Mouse (Mus musculus): Measurements from ENCODE around the gene Abo. TPM values are rescaled to one million over a fixed set of nuclear protein-coding genes. Genes with fewer than 3 reads are reported as not detected.
A peak's percentile ranks its signal among the peaks of the same experiment; 100 is the strongest.
"Not testable (repeated sequence)": the region's sequence is repeated elsewhere in the genome, so short reads cannot be mapped to it uniquely, and the experiment has no call there.

Gene Abo
- polyA plus RNA-seq, 1 experiment from 2014 or later, result not detected

GRCm38 (mm10) chr2:26905936-26906335 is 41.2 kb upstream of the Abo start:
- Histone ChIP-seq H3K4me2 (no peak overlapping the region), H3K27me3 (no peaks in the 10 kb centered on the region), H3K27ac (replicated peaks) (no peak overlapping the region), H3K36me3 (peaks cover 45% of the 10 kb centered on the region), H3K9me3 (no peaks in the 10 kb centered on the region), H3K9ac (no peak overlapping the region), H3K4me3 (no peak overlapping the region), H3K4me1 (replicated peaks) (peaks cover 55% of the 10 kb centered on the region)
- 93% methylated on average over 2 of the region's 2 CpGs for WGBS
- no peak for ATAC-seq (ENCODE audit: low read depth)

DNA sequence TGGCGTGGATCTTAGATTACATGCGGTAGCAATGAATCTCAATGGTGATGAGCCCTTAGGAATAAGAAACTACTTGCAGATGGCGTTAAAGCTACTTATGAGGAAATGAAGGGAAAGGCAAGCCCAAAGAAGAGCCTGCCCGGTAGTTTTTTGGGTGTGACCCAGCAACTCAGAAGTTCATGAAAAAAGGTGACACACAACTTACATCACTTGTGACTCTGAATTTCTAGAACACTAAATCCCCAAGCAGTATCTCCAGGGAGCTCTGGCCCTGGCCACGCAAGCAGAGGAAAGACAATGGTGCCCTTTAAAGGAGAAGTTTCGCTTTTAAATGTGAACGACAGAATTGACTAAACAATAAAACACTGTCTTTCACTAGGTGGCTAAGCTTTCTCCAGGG is 38.5 kb upstream of the Abo start:
- ATAC-seq (ENCODE audit: low read depth), result no peak
- H3K27me3 ChIP-seq, result no peaks in the 10 kb centered on the region
- peak overlapping the region; percentile 90 for H3K4me3 ChIP-seq
- H3K4me1 ChIP-seq (replicated peaks), result peaks cover 43% of the 10 kb centered on the region
- 10% methylated on average over 7 of the region's 7 CpGs for WGBS
- H3K9me3 ChIP-seq, result no peaks in the 10 kb centered on the region
- peaks cover 59% of the 10 kb centered on the region for H3K36me3 ChIP-seq
- H3K9ac ChIP-seq, result peak overlapping the region; percentile 74
- peak overlapping the region; percentile 90 for H3K27ac ChIP-seq (replicated peaks)
- H3K4me2 ChIP-seq, result peak overlapping the region; percentile 86

DNA sequence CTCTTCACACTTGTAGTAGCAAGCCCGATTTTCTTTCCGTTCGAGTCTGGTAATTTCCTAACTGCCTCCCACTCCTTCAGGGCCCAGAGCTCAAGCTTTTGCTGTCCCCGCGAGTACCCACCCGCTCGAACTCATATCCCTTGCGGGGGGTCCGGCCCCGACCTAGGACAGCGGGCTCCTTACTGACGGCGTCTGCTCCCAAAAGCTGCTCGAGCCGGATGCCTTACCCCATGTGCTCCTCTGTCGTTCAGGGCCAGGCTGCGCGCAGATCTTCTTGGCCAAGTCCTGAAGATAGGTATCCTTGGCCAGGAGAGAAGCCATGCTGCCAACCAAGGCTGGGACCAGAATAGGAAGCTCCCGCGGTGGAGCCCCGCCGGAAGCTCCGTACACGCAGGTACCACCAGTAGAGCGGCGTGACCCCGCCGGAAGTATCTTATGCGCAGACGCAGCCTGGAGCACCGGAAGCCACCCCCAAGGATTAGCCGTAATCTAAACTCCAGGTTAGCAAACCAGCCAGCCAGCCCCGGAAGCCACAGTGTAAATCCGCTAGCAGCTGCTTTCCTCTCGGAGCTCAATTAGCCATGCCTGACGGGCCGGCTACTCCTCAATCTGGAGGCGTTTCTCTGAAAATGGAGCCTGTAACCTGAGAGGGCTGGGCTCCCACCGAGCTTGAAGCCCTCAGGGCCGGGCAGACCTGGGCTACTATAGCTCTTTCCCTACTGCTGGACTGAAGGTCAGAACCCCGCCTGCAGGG is 37.9 kb upstream of the Abo start, which contains the start of gene Surf6:
Gene Surf6 (minus strand): TSS at position 413 of the 754 bp plus-strand sequence.
- H3K36me3 ChIP-seq, result peaks cover 59% of the 10 kb centered on the region
- peak within 1 kb of the TSS; percentile 90 for H3K27ac ChIP-seq (replicated peaks)
- H3K27me3 ChIP-seq, result no peaks in the 10 kb centered on the region
- under 1% methylated on average over 41 of the region's 41 CpGs for WGBS
- peak within 1 kb of the TSS; percentile 74 for H3K9ac ChIP-seq
- H3K4me1 ChIP-seq (replicated peaks), result peaks cover 36% of the 10 kb centered on the region
- peak within 1 kb of the TSS; percentile 86 for H3K4me2 ChIP-seq
- H3K9me3 ChIP-seq, result no peaks in the 10 kb centered on the region
- H3K4me3 ChIP-seq, result peak within 1 kb of the TSS; percentile 90
- ATAC-seq (ENCODE audit: low read depth), result peak; percentile 96

DNA sequence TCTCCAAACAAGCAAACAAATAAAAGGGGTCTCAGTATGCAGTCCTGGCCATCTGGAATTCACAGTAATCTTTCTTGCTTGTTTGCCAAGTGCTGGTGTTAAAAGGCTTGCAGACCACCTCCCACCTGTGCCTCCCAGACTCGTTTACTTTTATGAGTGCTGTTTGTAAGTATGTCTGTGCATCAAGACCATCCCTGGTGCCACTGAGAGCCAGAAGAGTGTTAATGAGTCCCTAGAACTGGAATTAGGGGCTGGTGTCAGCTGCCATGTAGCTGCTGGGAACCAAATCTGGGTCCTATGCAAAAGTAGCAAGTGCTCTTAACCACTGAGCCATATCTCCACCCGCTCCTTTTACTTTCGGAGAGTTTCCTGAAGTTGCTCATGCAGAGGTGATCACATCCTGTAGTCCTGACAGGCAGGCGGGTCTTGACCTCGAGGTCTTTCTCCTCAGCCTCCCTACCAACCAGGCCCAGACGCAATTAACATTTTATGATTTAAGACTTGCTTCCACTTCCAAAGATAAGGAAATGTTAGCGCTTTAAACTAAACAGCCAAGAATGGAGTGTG is 37.1 kb upstream of the Abo start:
- H3K27ac ChIP-seq (replicated peaks), result no peak overlapping the region
- whole genome bisulfite sequencing, result 13% methylated on average over 7 of the region's 7 CpGs
- peaks cover 29% of the 10 kb centered on the region for H3K4me1 ChIP-seq (replicated peaks)
- peak overlapping the region; percentile 90 for H3K4me3 ChIP-seq
- H3K9ac ChIP-seq, result peak overlapping the region; percentile 74
- ATAC-seq (ENCODE audit: low read depth), result no peak
- H3K4me2 ChIP-seq, result peak overlapping the region; percentile 86
- H3K27me3 ChIP-seq, result no peaks in the 10 kb centered on the region
- H3K36me3 ChIP-seq, result peaks cover 59% of the 10 kb centered on the region
- H3K9me3 ChIP-seq, result no peaks in the 10 kb centered on the region

DNA sequence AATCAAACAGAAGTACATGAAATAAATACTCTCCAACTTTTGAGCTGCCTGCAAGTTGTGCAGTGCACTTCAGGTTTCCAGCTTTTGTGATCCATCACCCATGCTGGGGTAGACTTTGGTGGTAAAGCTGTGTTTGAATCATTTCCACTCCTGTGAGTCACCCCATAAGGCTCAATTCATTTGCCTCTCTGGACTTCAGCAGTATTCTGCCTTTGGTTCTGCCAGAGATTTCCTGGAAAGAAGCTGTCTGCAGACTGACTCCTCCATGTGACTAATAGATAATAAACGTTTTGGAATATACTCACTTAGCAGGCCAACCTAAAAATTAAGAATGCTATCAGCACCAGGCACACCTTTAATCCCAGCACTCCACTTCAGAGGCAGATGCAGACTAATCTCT is 36.0 kb upstream of the Abo start:
- H3K27me3 ChIP-seq, result no peaks in the 10 kb centered on the region
- 70% methylated on average over 1 of the region's 1 CpGs for WGBS
- H3K4me3 ChIP-seq, result no peak overlapping the region
- no peak for ATAC-seq (ENCODE audit: low read depth)
- peaks cover 29% of the 10 kb centered on the region for H3K4me1 ChIP-seq (replicated peaks)
- no peak overlapping the region for H3K9ac ChIP-seq
- no peak overlapping the region for H3K27ac ChIP-seq (replicated peaks)
- no peak overlapping the region for H3K4me2 ChIP-seq
- H3K36me3 ChIP-seq, result peaks cover 59% of the 10 kb centered on the region
- H3K9me3 ChIP-seq, result no peaks in the 10 kb centered on the region

DNA sequence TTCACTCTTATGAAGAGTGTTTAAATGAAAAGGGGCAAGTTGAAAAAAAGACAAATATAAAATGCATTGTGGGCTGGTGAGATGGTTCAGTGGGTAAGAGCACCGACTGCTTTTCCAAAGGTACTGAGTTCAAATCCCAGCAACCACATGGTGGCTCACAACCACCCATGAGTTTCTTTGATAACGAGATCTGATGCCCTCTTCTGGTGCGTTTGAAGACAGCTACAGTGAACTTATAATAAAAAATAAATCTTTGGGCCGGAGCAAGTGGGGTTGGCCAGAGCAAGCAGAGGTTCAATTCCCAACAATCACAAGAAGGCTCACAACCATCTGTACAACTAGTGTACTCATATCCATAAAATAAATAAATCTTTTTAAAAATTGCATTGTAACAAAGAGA is 31.1 kb upstream of the Abo start:
- no peak overlapping the region for H3K4me3 ChIP-seq
- no peak for ATAC-seq (ENCODE audit: low read depth)
- H3K27ac ChIP-seq (replicated peaks), result no peak overlapping the region
- no peaks in the 10 kb centered on the region for H3K9me3 ChIP-seq
- no peaks in the 10 kb centered on the region for H3K27me3 ChIP-seq
- H3K4me1 ChIP-seq (replicated peaks), result peaks cover 4% of the 10 kb centered on the region; the same call in 1 of the 2 replicates
- 91% methylated on average over 4 of the region's 4 CpGs for WGBS
- no peak overlapping the region for H3K9ac ChIP-seq
- H3K4me2 ChIP-seq, result no peak overlapping the region
- peaks cover 86% of the 10 kb centered on the region for H3K36me3 ChIP-seq

DNA sequence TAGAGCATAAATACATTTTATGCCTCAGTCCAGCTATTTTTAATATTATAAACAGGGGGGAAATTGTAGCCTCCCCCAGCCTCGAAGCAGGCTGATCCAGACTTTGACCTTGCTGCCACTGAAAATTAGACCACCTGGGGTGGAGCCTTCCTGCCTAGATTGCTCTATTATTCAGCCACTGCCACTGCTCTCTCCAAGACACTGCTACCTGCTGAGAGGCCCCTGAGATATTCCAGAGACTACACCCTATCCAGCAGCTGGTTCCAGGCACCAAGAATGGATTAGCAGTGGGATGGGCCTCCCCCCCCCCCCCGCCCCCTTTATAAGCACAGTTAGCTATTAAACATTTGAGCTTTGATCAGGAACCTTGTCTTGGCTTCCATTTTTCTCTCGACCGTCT is 21.4 kb upstream of the Abo start:
- H3K27me3 ChIP-seq; H3K4me2 ChIP-seq; H3K9ac ChIP-seq; H3K4me3 ChIP-seq; H3K27ac ChIP-seq (replicated peaks); ATAC-seq (ENCODE audit: low read depth); H3K4me1 ChIP-seq (replicated peaks): not testable (repeated sequence)
- H3K36me3 ChIP-seq, result peaks cover 27% of the 10 kb centered on the region
- peaks cover 13% of the 10 kb centered on the region for H3K9me3 ChIP-seq
- WGBS, result 66% methylated on average over 4 of the region's 4 CpGs

GRCm38 (mm10) chr2:26885541-26885940 is 20.8 kb upstream of the Abo start:
- H3K9me3 ChIP-seq, result peaks cover 13% of the 10 kb centered on the region
- peaks cover 21% of the 10 kb centered on the region for H3K36me3 ChIP-seq
- not testable (repeated sequence) for H3K4me1 ChIP-seq (replicated peaks); H3K27me3 ChIP-seq; H3K27ac ChIP-seq (replicated peaks); H3K9ac ChIP-seq; H3K4me2 ChIP-seq; H3K4me3 ChIP-seq; ATAC-seq (ENCODE audit: low read depth)
- WGBS, result 91% methylated on average over 2 of the region's 2 CpGs

DNA sequence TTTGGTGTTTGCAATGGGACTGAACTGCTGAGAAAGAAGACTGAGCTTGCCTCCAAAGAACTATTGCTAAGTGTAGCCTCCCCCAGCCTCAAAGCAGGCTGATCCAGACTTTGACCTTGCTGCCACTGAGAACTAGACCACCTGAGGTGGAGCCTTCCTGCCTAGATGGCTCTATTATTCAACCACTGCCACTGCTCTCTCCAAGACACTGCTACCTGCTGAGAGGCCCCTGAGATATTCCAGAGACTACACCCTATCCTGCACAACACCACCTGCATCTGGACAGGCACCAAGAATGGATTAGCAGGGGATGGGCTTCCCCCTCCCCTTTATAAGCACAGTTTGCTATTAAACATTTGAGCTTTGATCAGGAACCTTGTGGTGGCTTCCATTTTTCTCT is 13.8 kb upstream of the Abo start:
- no peak for ATAC-seq (ENCODE audit: low read depth)
- Histone ChIP-seq H3K27me3 (no peaks in the 10 kb centered on the region), H3K27ac (replicated peaks) (no peak overlapping the region), H3K4me2 (no peak overlapping the region), H3K36me3 (no peaks in the 10 kb centered on the region), H3K4me3 (no peak overlapping the region), H3K4me1 (replicated peaks) (no peaks in the 10 kb centered on the region), H3K9ac (no peak overlapping the region), H3K9me3 (peaks cover 4% of the 10 kb centered on the region)

DNA sequence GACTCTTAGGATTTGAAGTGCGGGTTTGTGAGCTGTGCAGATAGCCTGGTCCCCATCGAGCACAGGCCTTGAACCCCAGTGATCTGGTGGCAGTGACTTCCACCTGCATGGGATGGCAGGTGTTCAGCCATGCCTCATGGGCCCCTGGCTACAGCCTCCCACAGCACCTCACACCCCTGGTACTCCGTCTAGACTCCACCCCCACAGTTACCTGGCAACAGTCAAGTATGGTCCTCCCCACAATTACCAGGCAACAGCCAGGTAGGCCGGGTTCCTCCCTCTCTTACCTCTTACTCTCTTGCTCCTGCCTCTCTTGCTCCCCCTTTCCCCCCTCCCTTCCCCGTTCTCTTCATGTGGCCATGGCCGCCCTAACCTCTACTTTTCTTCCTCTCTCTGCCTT is 5.9 kb upstream of the Abo start:
- no peaks in the 10 kb centered on the region for H3K4me1 ChIP-seq (replicated peaks)
- H3K36me3 ChIP-seq, result no peaks in the 10 kb centered on the region
- H3K27ac ChIP-seq (replicated peaks), result no peak overlapping the region
- no peaks in the 10 kb centered on the region for H3K27me3 ChIP-seq
- no peak overlapping the region for H3K4me3 ChIP-seq
- H3K9ac ChIP-seq, result no peak overlapping the region
- 71% methylated on average over 6 of the region's 6 CpGs for WGBS
- H3K9me3 ChIP-seq, result no peaks in the 10 kb centered on the region
- no peak for ATAC-seq (ENCODE audit: low read depth)
- H3K4me2 ChIP-seq, result no peak overlapping the region

GRCm38 (mm10) chr2:26862856-26863255 is 1.9 kb downstream of the Abo start:
- Histone ChIP-seq H3K4me2 (no peak overlapping the region), H3K36me3 (no peaks in the 10 kb centered on the region), H3K27ac (replicated peaks) (no peak overlapping the region), H3K4me3 (no peak overlapping the region), H3K9ac (no peak overlapping the region), H3K27me3 (no peaks in the 10 kb centered on the region), H3K4me1 (replicated peaks) (no peaks in the 10 kb centered on the region), H3K9me3 (no peaks in the 10 kb centered on the region)
- no peak for ATAC-seq (ENCODE audit: low read depth)
- WGBS, result 76% methylated on average over 3 of the region's 3 CpGs

GRCm38 (mm10) chr2:26847706-26848105 is 17.1 kb downstream of the Abo start:
- 56% methylated on average over 2 of the region's 2 CpGs for WGBS
- Histone ChIP-seq H3K27me3 (no peaks in the 10 kb centered on the region), H3K4me1 (replicated peaks) (no peaks in the 10 kb centered on the region), H3K9me3 (peaks cover 7% of the 10 kb centered on the region; the same call in 1 of the 2 replicates), H3K36me3 (no peaks in the 10 kb centered on the region), H3K27ac (replicated peaks) (no peak overlapping the region), H3K4me3 (no peak overlapping the region), H3K4me2 (no peak overlapping the region), H3K9ac (no peak overlapping the region)
- no peak for ATAC-seq (ENCODE audit: low read depth)

DNA sequence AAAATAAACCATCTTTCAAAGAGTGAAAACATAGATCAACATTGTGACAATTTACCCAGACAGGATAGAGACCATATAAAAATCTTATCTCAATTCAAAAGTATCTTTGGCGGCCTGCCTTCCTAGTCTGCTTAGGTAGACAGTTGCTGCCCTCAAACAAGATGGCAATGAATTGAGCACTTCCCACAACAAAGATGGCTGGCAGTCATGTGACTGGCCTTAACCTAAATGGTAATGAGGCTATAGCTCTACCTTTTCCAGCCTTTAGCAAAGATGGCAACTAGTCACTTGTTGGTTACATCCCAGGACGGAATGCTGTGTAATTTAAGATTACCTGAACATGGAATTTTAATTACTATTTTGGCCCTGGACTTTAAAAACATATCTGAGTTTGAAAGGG is 32.3 kb downstream of the Abo start:
- no peaks in the 10 kb centered on the region for H3K9me3 ChIP-seq
- H3K9ac ChIP-seq, result no peak overlapping the region
- no peak overlapping the region for H3K4me2 ChIP-seq
- no peaks in the 10 kb centered on the region for H3K4me1 ChIP-seq (replicated peaks)
- H3K4me3 ChIP-seq, result no peak overlapping the region
- ATAC-seq (ENCODE audit: low read depth), result no peak
- no peaks in the 10 kb centered on the region for H3K27me3 ChIP-seq
- 87% methylated on average over 2 of the region's 2 CpGs for WGBS
- no peak overlapping the region for H3K27ac ChIP-seq (replicated peaks)
- H3K36me3 ChIP-seq, result no peaks in the 10 kb centered on the region
